Mouse (Mus musculus): Measurements from ENCODE around the gene Dock2. TPM values are rescaled to one million over a fixed set of nuclear protein-coding genes. Genes with fewer than 3 reads are reported as not detected.

The Dock2 gene
- polyA plus RNA-seq, 1 experiment from 2014 or later = 1.6 TPM

- Histone ChIP-seq H3K4me3 (ENCODE audit: low read length) (no peak overlapping the region), H3K4me2 (replicated peaks; ENCODE audit: low read depth, low read length) (no peak overlapping the region), H3K9me3 (ENCODE audit: low read length) (no peaks in the 10 kb centered on the region), H3K27ac (ENCODE audit: low read length) (no peak overlapping the region), H3K9ac (replicated peaks; ENCODE audit: low read length) (no peak overlapping the region), H3K27me3 (ENCODE audit: insufficient read depth, low read length) (no peaks in the 10 kb centered on the region), H3K36me3 (ENCODE audit: insufficient read depth, low read length) (no peaks in the 10 kb centered on the region), H3K4me1 (ENCODE audit: insufficient read depth, low read length) (no peaks in the 10 kb centered on the region)
- no peak for ATAC-seq (ENCODE audit: low FRiP score, low TSS enrichment)
- WGBS = 62% methylated on average over 6 of the region's 6 CpGs
Measured at GRCm38 (mm10) chr11:34703851-34704250, 79.8 kb downstream of the Dock2 start.

- WGBS = 52% methylated on average over 8 of the region's 8 CpGs
- Histone ChIP-seq H3K27me3 (ENCODE audit: insufficient read depth, low read length) (no peaks in the 10 kb centered on the region), H3K27ac (ENCODE audit: low read length) (no peak overlapping the region), H3K4me3 (ENCODE audit: low read length) (no peak overlapping the region), H3K4me2 (replicated peaks; ENCODE audit: low read depth, low read length) (no peak overlapping the region), H3K36me3 (ENCODE audit: insufficient read depth, low read length) (no peaks in the 10 kb centered on the region), H3K4me1 (ENCODE audit: insufficient read depth, low read length) (no peaks in the 10 kb centered on the region), H3K9me3 (ENCODE audit: low read length) (peaks cover 6% of the 10 kb centered on the region; the same call in 1 of the 2 replicates), H3K9ac (replicated peaks; ENCODE audit: low read length) (no peak overlapping the region)
- ATAC-seq (ENCODE audit: low FRiP score, low TSS enrichment) = no peak
Measured at GRCm38 (mm10) chr11:34681790-34682189, 101.9 kb downstream of the Dock2 start.

- H3K4me2 ChIP-seq (replicated peaks; ENCODE audit: low read depth, low read length) = no peak overlapping the region
- H3K27ac ChIP-seq (ENCODE audit: low read length) = no peak overlapping the region
- no peak overlapping the region for H3K4me3 ChIP-seq (ENCODE audit: low read length)
- H3K4me1 ChIP-seq (ENCODE audit: insufficient read depth, low read length) = no peaks in the 10 kb centered on the region
- no peaks in the 10 kb centered on the region for H3K36me3 ChIP-seq (ENCODE audit: insufficient read depth, low read length)
- no peak overlapping the region for H3K9ac ChIP-seq (replicated peaks; ENCODE audit: low read length)
- no peaks in the 10 kb centered on the region for H3K27me3 ChIP-seq (ENCODE audit: insufficient read depth, low read length)
- ATAC-seq (ENCODE audit: low FRiP score, low TSS enrichment) = no peak
- 81% methylated on average over 7 of the region's 7 CpGs for WGBS
- peaks cover 12% of the 10 kb centered on the region; the same call in 1 of the 2 replicates for H3K9me3 ChIP-seq (ENCODE audit: low read length)
Measured at GRCm38 (mm10) chr11:34544631-34545030, 239.1 kb downstream of the Dock2 start.

GRCm38 (mm10) chr11:34532131-34532530 lies 251.6 kb downstream of the Dock2 start:
- no peak overlapping the region for H3K4me2 ChIP-seq (replicated peaks; ENCODE audit: low read depth, low read length)
- H3K9me3 ChIP-seq (ENCODE audit: low read length) = no peaks in the 10 kb centered on the region
- H3K27me3 ChIP-seq (ENCODE audit: insufficient read depth, low read length) = no peaks in the 10 kb centered on the region
- 94% methylated on average over 10 of the region's 10 CpGs for WGBS
- no peaks in the 10 kb centered on the region for H3K4me1 ChIP-seq (ENCODE audit: insufficient read depth, low read length)
- no peak for ATAC-seq (ENCODE audit: low FRiP score, low TSS enrichment)
- H3K27ac ChIP-seq (ENCODE audit: low read length) = no peak overlapping the region
- H3K9ac ChIP-seq (replicated peaks; ENCODE audit: low read length) = no peak overlapping the region
- no peaks in the 10 kb centered on the region for H3K36me3 ChIP-seq (ENCODE audit: insufficient read depth, low read length)
- H3K4me3 ChIP-seq (ENCODE audit: low read length) = no peak overlapping the region

- H3K27ac ChIP-seq (ENCODE audit: low read length) = no peak overlapping the region
- no peak overlapping the region for H3K9ac ChIP-seq (replicated peaks; ENCODE audit: low read length)
- no peaks in the 10 kb centered on the region for H3K36me3 ChIP-seq (ENCODE audit: insufficient read depth, low read length)
- no peaks in the 10 kb centered on the region for H3K9me3 ChIP-seq (ENCODE audit: low read length)
- no peak for ATAC-seq (ENCODE audit: low FRiP score, low TSS enrichment)
- H3K27me3 ChIP-seq (ENCODE audit: insufficient read depth, low read length) = no peaks in the 10 kb centered on the region
- H3K4me1 ChIP-seq (ENCODE audit: insufficient read depth, low read length) = no peaks in the 10 kb centered on the region
- H3K4me3 ChIP-seq (ENCODE audit: low read length) = no peak overlapping the region
- H3K4me2 ChIP-seq (replicated peaks; ENCODE audit: low read depth, low read length) = no peak overlapping the region
- 89% methylated on average over 3 of the region's 3 CpGs for whole genome bisulfite sequencing
Measured at GRCm38 (mm10) chr11:34530971-34531370, 252.7 kb downstream of the Dock2 start.

- Histone ChIP-seq H3K36me3 (ENCODE audit: insufficient read depth, low read length) (no peaks in the 10 kb centered on the region), H3K4me2 (replicated peaks; ENCODE audit: low read depth, low read length) (no peak overlapping the region), H3K27ac (ENCODE audit: low read length) (no peak overlapping the region), H3K4me1 (ENCODE audit: insufficient read depth, low read length) (no peaks in the 10 kb centered on the region), H3K27me3 (ENCODE audit: insufficient read depth, low read length) (no peaks in the 10 kb centered on the region), H3K9ac (replicated peaks; ENCODE audit: low read length) (no peak overlapping the region), H3K4me3 (ENCODE audit: low read length) (no peak overlapping the region), H3K9me3 (ENCODE audit: low read length) (no peaks in the 10 kb centered on the region)
- no peak for ATAC-seq (ENCODE audit: low FRiP score, low TSS enrichment)
- WGBS = 78% methylated on average over 4 of the region's 4 CpGs
Measured at GRCm38 (mm10) chr11:34528006-34528405, 255.7 kb downstream of the Dock2 start.

GRCm38 (mm10) chr11:34527238-34527637 lies 256.5 kb downstream of the Dock2 start:
- ATAC-seq (ENCODE audit: low FRiP score, low TSS enrichment) = no peak
- WGBS = 86% methylated on average over 5 of the region's 5 CpGs
- Histone ChIP-seq H3K9ac (replicated peaks; ENCODE audit: low read length) (no peak overlapping the region), H3K36me3 (ENCODE audit: insufficient read depth, low read length) (no peaks in the 10 kb centered on the region), H3K4me3 (ENCODE audit: low read length) (no peak overlapping the region), H3K4me2 (replicated peaks; ENCODE audit: low read depth, low read length) (no peak overlapping the region), H3K9me3 (ENCODE audit: low read length) (no peaks in the 10 kb centered on the region), H3K27ac (ENCODE audit: low read length) (no peak overlapping the region), H3K27me3 (ENCODE audit: insufficient read depth, low read length) (no peaks in the 10 kb centered on the region), H3K4me1 (ENCODE audit: insufficient read depth, low read length) (no peaks in the 10 kb centered on the region)

GRCm38 (mm10) chr11:34525096-34525891 lies 258.4 kb downstream of the Dock2 start:
- no peaks in the 10 kb centered on the region for H3K4me1 ChIP-seq (ENCODE audit: insufficient read depth, low read length)
- H3K36me3 ChIP-seq (ENCODE audit: insufficient read depth, low read length) = no peaks in the 10 kb centered on the region
- H3K4me2 ChIP-seq (replicated peaks; ENCODE audit: low read depth, low read length) = no peak overlapping the region
- H3K9ac ChIP-seq (replicated peaks; ENCODE audit: low read length) = no peak overlapping the region
- 67% methylated on average over 7 of the region's 7 CpGs for WGBS
- H3K27me3 ChIP-seq (ENCODE audit: insufficient read depth, low read length) = no peaks in the 10 kb centered on the region
- H3K4me3 ChIP-seq (ENCODE audit: low read length) = no peak overlapping the region
- no peak overlapping the region for H3K27ac ChIP-seq (ENCODE audit: low read length)
- H3K9me3 ChIP-seq (ENCODE audit: low read length) = no peaks in the 10 kb centered on the region
- no peak for ATAC-seq (ENCODE audit: low FRiP score, low TSS enrichment)

- H3K4me1 ChIP-seq (ENCODE audit: insufficient read depth, low read length) = no peaks in the 10 kb centered on the region
- H3K9ac ChIP-seq (replicated peaks; ENCODE audit: low read length) = no peak overlapping the region
- WGBS = 77% methylated on average over 4 of the region's 4 CpGs
- H3K4me2 ChIP-seq (replicated peaks; ENCODE audit: low read depth, low read length) = no peak overlapping the region
- no peaks in the 10 kb centered on the region for H3K36me3 ChIP-seq (ENCODE audit: insufficient read depth, low read length)
- no peak overlapping the region for H3K4me3 ChIP-seq (ENCODE audit: low read length)
- no peaks in the 10 kb centered on the region for H3K27me3 ChIP-seq (ENCODE audit: insufficient read depth, low read length)
- no peak for ATAC-seq (ENCODE audit: low FRiP score, low TSS enrichment)
- no peak overlapping the region for H3K27ac ChIP-seq (ENCODE audit: low read length)
- H3K9me3 ChIP-seq (ENCODE audit: low read length) = no peaks in the 10 kb centered on the region
Measured at GRCm38 (mm10) chr11:34524586-34524985, 259.1 kb downstream of the Dock2 start.

- Histone ChIP-seq H3K9ac (replicated peaks; ENCODE audit: low read length) (no peak overlapping the region), H3K4me2 (replicated peaks; ENCODE audit: low read depth, low read length) (no peak overlapping the region), H3K27ac (ENCODE audit: low read length) (no peak overlapping the region), H3K4me3 (ENCODE audit: low read length) (no peak overlapping the region), H3K9me3 (ENCODE audit: low read length) (no peaks in the 10 kb centered on the region), H3K4me1 (ENCODE audit: insufficient read depth, low read length) (no peaks in the 10 kb centered on the region), H3K36me3 (ENCODE audit: insufficient read depth, low read length) (no peaks in the 10 kb centered on the region), H3K27me3 (ENCODE audit: insufficient read depth, low read length) (no peaks in the 10 kb centered on the region)
- no peak for ATAC-seq (ENCODE audit: low FRiP score, low TSS enrichment)
- 70% methylated on average over 5 of the region's 5 CpGs for WGBS
Measured at GRCm38 (mm10) chr11:34518566-34518965, 265.1 kb downstream of the Dock2 start.
